Mouse (Mus musculus) liver, adult 2 months (tissue): ENCODE results near the gene Gm20481.
"Not testable (repeated sequence)": the region's sequence is repeated elsewhere in the genome, so short reads cannot be mapped to it uniquely, and the experiment has no call there.

Experiments
- CTCF ChIP-seq: fragments of 200-500 bp; IDR thresholded peaks from 2 replicates; pipeline ENCODE4 v1.5.1; 2011; ENCODE audit warnings: low read depth, low read length, control low read depth
- POLR2A ChIP-seq: fragments of 200-500 bp; IDR thresholded peaks from 2 replicates; pipeline ENCODE4 v1.6.1; 2011; ENCODE audit warnings: low read length, control low read depth; ENCODE audit not compliant: insufficient read depth; ENCODE audit errors: extremely low read depth

GRCm38 (mm10) chr17:34969822-34970221 lies at the start of gene Gm20481:
- not testable (repeated sequence) for TF ChIP-seq POLR2A, CTCF
